Mouse (Mus musculus) stomach, postnatal 0 days (tissue): ENCODE measurements around the gene Gm10491. TPM values are rescaled to one million over a fixed set of nuclear protein-coding genes. Genes with fewer than 3 reads are reported as not detected.

Source experiments
- ATAC-seq: fragments of 200-750 bp; cut with Nextera tagmentation; 2 replicates; pipeline ENCODE4 v1.8.0; 2017; ENCODE audit not compliant: low FRiP score, low TSS enrichment
- DNase-seq: peaks from one replicate; pipeline ENCODE4 v3.0.0-alpha.2; 2016; ENCODE audit warnings: low spot score
- H3K27ac ChIP-seq: fragments of 300-500 bp; sonication (generic); replicated peaks from 2 replicates; pipeline ENCODE4 v1.5.1; 2014; ENCODE audit warnings: mild to moderate bottlenecking, control low read depth
- H3K27me3 ChIP-seq: fragments of 300-500 bp; sonication (generic); 2 replicates; pipeline ENCODE4 v1.6.1; 2014; ENCODE audit warnings: low read length; ENCODE audit not compliant: control insufficient read depth, insufficient read depth
- H3K36me3 ChIP-seq: fragments of 300-500 bp; sonication (generic); 2 replicates; pipeline ENCODE4 v1.6.1; 2014; ENCODE audit warnings: low read length, mixed read lengths; ENCODE audit not compliant: control insufficient read depth, insufficient read depth
- H3K4me1 ChIP-seq: fragments of 300-500 bp; sonication (generic); replicated peaks from 2 replicates; pipeline ENCODE4 v1.6.1; 2014; ENCODE audit warnings: antibody characterized with exemption; ENCODE audit not compliant: control insufficient read depth, insufficient read depth
- H3K4me2 ChIP-seq: fragments of 300-500 bp; sonication (generic); replicated peaks from 2 replicates; pipeline ENCODE4 v1.6.1; 2014; ENCODE audit warnings: low read depth, mild to moderate bottlenecking, control low read depth, moderate library complexity
- H3K4me3 ChIP-seq: fragments of 300-500 bp; sonication (generic); 2 replicates; pipeline ENCODE4 v1.5.1; 2014; ENCODE audit warnings: low read depth, low read length, control low read depth
- H3K9ac ChIP-seq: fragments of 300-500 bp; sonication (generic); 2 replicates; pipeline ENCODE4 v1.6.1; 2014; ENCODE audit warnings: mild to moderate bottlenecking, low read length, control low read depth, mixed read lengths
- H3K9me3 ChIP-seq: fragments of 300-500 bp; sonication (generic); 2 replicates; pipeline ENCODE4 v1.6.1; 2016; ENCODE audit warnings: low read length; ENCODE audit not compliant: control insufficient read depth
- CTCF ChIP-seq: IDR thresholded peaks from 2 replicates; pipeline ENCODE4 v1.5.1; 2016; ENCODE audit warnings: antibody characterized with exemption, low read depth, mild to moderate bottlenecking, moderate library complexity
- EP300 ChIP-seq: optimal IDR thresholded peaks from 2 replicates; pipeline ENCODE3; 2016; ENCODE audit warnings: antibody characterized with exemption
- WGBS: fragments of 180-500 bp; shearing (Covaris S2); extraction: QIAGEN DNeasy Blood & Tissue Kit; methylation state at CpG from one replicate; pipeline ENCODE4 v1.1.7; 2014; 5-methylcytosine and 5-hydroxymethylcytosine counted together
- polyA plus RNA-seq: library from polyadenylated mRNA; unstranded; fragments of >200 nt; fragmentation: Nextera tagmentation; extraction: Ambion mirVana; gene quantifications from 2 replicates; pipeline ENCODE4 v1.2.1, GENCODE M21; 2015

Gm10491 gene
- not detected in 2 replicates for polyA plus RNA-seq

DNA sequence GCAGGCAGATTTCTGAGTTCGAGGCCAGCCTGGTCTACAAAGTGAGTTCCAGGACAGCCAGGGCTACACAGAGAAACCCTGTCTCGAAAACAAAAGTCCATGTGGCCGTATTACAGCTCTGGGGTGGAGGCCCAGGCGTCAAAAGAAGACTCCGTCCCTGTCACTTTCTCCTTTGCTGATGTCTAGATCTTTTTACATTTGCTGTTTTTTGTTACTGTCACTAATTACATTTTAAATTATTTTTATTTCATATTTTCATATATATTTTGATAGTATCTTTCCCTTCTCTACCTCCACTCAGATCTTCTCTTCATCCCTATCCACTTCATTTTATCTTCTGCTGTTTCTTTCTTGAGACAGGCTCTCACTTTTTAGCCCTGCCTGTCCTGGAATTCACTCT lies at the start of gene Gm10491:
Gene Gm10491, minus strand, starts transcription at position 101 of the 400 bp plus-strand sequence.
- 90% methylated on average over 5 of the region's 5 CpGs for WGBS
- H3K4me1 ChIP-seq = no peaks in the 10 kb centered on the region
- no peaks in the 10 kb centered on the region for H3K27me3 ChIP-seq
- DNase-seq (no peak), ATAC-seq (no peak)
- H3K9ac ChIP-seq = no peak within 1 kb of the TSS
- H3K4me2 ChIP-seq = no peak within 1 kb of the TSS
- no peaks in the 10 kb centered on the region; the same call in 1 of the 2 replicates for H3K36me3 ChIP-seq
- no peak within 1 kb of the TSS for H3K4me3 ChIP-seq
- H3K9me3 ChIP-seq = no peaks in the 10 kb centered on the region
- TF ChIP-seq CTCF = no peak
- no peak within 1 kb of the TSS for H3K27ac ChIP-seq

DNA sequence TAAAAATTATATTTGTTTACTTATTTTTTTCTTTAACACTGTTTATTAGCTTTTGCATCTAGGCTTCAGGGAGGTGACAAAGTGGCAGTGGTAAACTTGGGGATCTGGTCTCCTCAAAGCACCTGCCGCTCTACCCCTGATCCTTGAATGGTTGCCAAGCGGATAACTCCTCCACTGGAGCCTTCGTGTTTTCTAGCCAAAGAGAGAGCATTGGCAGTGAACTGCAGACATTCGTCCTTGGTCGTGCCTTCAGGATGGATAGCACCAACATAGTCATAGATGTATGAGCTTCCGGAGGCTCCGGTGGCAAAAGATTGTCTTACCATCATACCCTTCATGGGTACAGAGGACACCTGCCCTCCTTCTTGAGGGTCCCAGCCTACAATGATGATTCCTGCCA lies 42.5 kb upstream of the Gm10491 start:
- no peak overlapping the region for H3K4me3 ChIP-seq
- no peak overlapping the region for H3K4me2 ChIP-seq
- WGBS = 84% methylated on average over 7 of the region's 7 CpGs
- no peaks in the 10 kb centered on the region for H3K9me3 ChIP-seq
- no peak overlapping the region for H3K27ac ChIP-seq
- no peaks in the 10 kb centered on the region for H3K27me3 ChIP-seq
- H3K9ac ChIP-seq = no peak overlapping the region
- no peaks in the 10 kb centered on the region for H3K36me3 ChIP-seq
- TF ChIP-seq CTCF = no peak
- no peak for DNase-seq
- ATAC-seq = no peak
- H3K4me1 ChIP-seq = no peaks in the 10 kb centered on the region

DNA sequence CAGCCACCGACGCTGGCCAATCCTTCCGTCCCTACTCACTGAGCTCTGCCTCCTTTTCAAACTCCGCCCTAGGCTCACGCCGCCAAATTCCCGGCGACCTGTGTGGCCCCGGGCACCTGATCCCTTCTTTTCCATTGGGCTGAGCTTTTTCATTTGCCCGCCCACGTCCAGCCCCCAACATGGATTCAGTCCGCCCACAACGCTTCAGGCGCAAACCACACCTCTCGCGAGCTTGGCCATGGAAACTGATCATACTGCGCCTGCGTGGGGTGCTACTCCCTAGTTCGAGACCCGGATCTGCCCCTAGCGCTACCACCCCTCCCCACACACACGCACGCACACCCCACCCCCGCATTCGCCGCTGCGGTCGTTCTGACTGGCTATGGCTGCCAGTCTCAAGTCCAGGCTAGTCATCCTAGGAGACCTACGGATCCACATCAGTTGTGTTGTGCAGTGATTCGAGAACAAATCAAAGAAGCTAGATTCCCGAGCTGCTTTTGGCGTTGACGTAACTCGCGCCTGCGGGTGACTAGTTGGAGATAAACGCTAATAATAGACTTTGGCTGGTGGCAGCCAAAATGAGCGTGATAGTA lies 40.4 kb upstream of the Gm10491 start:
- no peaks in the 10 kb centered on the region for H3K36me3 ChIP-seq
- H3K4me2 ChIP-seq = peak overlapping the region; percentile 47
- H3K4me3 ChIP-seq = peak overlapping the region; percentile 44
- no peaks in the 10 kb centered on the region for H3K27me3 ChIP-seq
- WGBS = 15% methylated on average over 38 of the region's 38 CpGs
- no peaks in the 10 kb centered on the region for H3K4me1 ChIP-seq
- H3K9me3 ChIP-seq = no peaks in the 10 kb centered on the region
- 0 out of 2 replicates have a peak overlapping the region, but pooled peaks have one; percentile 18 for H3K27ac ChIP-seq
- DNase-seq (peak; percentile 93), ATAC-seq (peak; percentile 99)
- no peak for TF ChIP-seq EP300
- TF ChIP-seq CTCF = no peak
- peak overlapping the region; percentile 51 for H3K9ac ChIP-seq

DNA sequence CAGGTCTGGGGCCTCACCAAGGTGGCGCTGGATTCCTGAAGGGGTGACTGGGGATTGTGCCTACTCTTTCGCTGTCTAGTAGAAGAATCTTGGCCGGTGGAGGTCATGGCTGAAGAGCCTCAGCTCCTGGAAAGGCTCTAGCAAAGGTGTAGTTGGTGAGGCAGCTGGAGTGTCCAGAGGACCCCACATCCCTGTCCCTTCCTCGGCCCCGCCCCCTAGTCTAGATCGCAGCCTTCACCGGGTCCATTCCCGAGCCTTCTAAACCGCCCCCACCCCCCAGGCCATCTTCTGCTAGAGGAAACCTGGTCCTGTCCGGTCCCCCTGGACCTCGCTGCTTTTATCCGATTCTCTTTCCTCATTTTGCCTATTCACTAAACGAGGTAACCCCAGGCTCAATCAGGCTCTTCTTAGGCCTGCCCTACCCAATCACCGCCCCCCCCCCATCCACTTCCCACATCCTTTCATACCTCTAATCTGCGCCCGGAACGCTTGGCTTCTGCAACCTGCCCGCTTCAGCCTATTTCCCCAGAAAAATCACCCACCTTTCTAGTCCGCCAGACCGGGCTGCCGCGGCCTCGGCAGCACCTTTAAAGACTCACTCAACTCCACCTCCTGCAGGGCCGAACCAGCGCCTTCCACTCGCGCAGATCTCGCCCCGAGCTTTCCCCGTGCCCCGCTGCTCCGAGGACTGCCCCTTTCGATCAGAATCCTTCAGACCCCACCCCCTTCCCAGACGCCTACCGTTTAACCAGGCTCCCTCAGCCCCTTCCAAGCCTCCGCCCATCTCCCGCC lies 39.7 kb upstream of the Gm10491 start, which contains the start of gene Hdac6:
Gene Hdac6, minus strand, starts transcription at position 782 of the 792 bp plus-strand sequence.
- 0 out of 2 replicates have a peak within 1 kb of the TSS, but pooled peaks have one; percentile 18 for H3K27ac ChIP-seq
- peak within 1 kb of the TSS; percentile 49 for H3K4me2 ChIP-seq
- H3K9me3 ChIP-seq = no peaks in the 10 kb centered on the region
- no peaks in the 10 kb centered on the region for H3K27me3 ChIP-seq
- peak within 1 kb of the TSS; percentile 44 for H3K4me3 ChIP-seq
- no peaks in the 10 kb centered on the region for H3K4me1 ChIP-seq
- H3K36me3 ChIP-seq = no peaks in the 10 kb centered on the region
- TF ChIP-seq CTCF (peak; percentile 14; the same call in 1 of the 2 replicates), EP300 (no peak)
- no peak; the same call in 1 of the 2 replicates for ATAC-seq
- WGBS = 16% methylated on average over 33 of the region's 37 CpGs
- no peak for DNase-seq
- H3K9ac ChIP-seq = peak within 1 kb of the TSS; percentile 51

DNA sequence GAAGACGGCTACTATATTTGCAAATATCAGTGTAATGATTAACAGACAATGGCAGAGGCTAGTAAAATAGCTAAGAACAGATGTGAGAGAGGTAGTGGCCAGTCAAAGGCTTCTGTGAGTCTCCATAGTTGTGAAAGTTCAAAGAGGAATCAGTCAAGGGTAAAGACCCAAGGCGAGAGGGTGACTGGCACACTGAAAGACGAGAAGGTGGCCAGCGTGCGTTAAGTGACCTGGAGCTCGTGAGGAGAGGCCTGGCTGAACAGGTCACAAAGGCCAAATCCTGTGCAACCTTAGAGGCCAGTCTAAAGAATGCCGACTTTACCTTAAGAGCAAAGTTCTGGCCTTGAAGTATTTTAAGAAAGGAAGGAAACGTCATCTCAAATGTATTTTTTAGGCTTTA lies 38.0 kb upstream of the Gm10491 start:
- Histone ChIP-seq H3K27me3 (no peaks in the 10 kb centered on the region), H3K4me1 (no peaks in the 10 kb centered on the region), H3K27ac (no peak overlapping the region), H3K4me2 (no peak overlapping the region), H3K9me3 (no peaks in the 10 kb centered on the region), H3K4me3 (no peak overlapping the region), H3K9ac (no peak overlapping the region), H3K36me3 (no peaks in the 10 kb centered on the region)
- no peak for ATAC-seq
- TF ChIP-seq EP300 = no peak
- no peak for TF ChIP-seq CTCF
- DNase-seq = no peak
- WGBS = 70% methylated on average over 8 of the region's 8 CpGs

DNA sequence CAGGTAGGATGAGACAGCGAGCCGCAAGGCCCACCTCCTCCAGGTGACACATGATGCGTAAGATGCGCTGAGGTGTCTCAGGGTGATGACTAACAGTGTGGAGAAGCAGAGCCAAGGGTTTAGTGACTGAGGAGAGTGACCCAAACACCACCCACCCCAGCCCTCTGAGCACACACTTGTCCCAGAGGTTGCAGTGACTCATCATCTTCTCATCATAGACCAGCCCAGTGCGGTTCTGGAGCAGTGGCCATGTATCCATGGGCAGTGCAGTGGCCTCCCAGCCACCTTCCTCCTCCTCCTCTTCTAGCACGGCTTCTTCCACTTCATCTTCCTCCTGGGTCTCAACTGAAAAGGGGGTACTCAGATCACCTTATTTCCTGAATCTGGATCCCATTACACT lies 30.0 kb upstream of the Gm10491 start:
- Histone ChIP-seq H3K27me3 (no peaks in the 10 kb centered on the region), H3K4me2 (no peak overlapping the region), H3K4me3 (no peak overlapping the region), H3K9me3 (no peaks in the 10 kb centered on the region), H3K9ac (no peak overlapping the region), H3K36me3 (no peaks in the 10 kb centered on the region), H3K27ac (no peak overlapping the region), H3K4me1 (no peaks in the 10 kb centered on the region)
- no peak for DNase-seq
- no peak; the same call in 1 of the 2 replicates for ATAC-seq
- 87% methylated on average over 6 of the region's 6 CpGs for WGBS
- TF ChIP-seq EP300 (no peak), CTCF (no peak)
